Mouse (Mus musculus): ENCODE data around the gene Socs5. TPM values are rescaled to one million over a fixed set of nuclear protein-coding genes. Genes with fewer than 3 reads are reported as not detected.

Gene Socs5
- polyA plus RNA-seq, 1 experiment from 2014 or later = 15.6 TPM

DNA sequence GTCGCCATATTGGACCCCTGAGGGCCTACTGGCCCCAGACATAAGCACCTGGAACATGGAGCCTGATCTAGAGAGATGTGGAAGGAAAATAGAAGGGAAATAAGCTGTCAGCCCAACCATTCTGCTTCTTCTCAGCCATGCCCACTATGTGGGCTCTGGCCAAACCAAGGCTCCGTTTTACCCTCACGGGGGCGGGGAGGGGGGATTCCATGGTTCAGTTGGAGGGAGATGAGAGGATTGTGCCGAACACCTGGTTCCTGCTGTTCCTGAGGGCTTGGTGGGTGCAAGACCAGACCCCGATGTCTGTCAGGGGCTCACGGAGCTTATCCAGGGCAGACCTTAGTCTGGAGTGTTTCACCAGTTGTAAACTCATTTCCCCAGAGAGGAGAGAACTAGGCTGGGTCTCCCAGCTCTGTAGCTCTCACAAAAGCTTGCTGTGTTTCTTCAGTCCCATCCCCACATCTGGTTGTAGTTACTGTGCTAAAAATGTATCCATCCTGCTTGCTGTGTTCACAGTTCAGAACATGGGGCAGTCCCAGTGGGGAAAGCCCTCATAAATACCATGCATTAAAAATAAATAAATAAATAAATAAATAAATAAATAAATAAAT, 56.9 kb downstream of the Socs5 start:
- no peak overlapping the region for H3K4me2 ChIP-seq (ENCODE audit: low read length)
- no peaks in the 10 kb centered on the region for H3K4me1 ChIP-seq (ENCODE audit: control insufficient read depth in 2 of 2, insufficient read depth in 2 of 2, low read length in 2 of 2)
- no peaks in the 10 kb centered on the region for H3K27me3 ChIP-seq (ENCODE audit: control insufficient read depth, insufficient read depth, low read length)
- no peak overlapping the region for H3K27ac ChIP-seq (replicated peaks in 1 of 2; ENCODE audit: control insufficient read depth in 1 of 2, insufficient read depth in 1 of 2, low read depth in 2 of 2, low read length in 2 of 2)
- H3K9me3 ChIP-seq (ENCODE audit: control insufficient read depth, low read length) = no peaks in the 10 kb centered on the region
- H3K4me3 ChIP-seq (ENCODE audit: control insufficient read depth in 1 of 2, insufficient read depth in 1 of 2, low read depth in 1 of 2, low read length in 2 of 2) = no peak overlapping the region
- ATAC-seq (ENCODE audit: insufficient number of reproducible peaks, insufficient read depth, low FRiP score, low read depth) = no peak
- WGBS = 79% methylated on average over 7 of the region's 7 CpGs
- H3K9ac ChIP-seq (ENCODE audit: low read length) = no peak overlapping the region
- H3K36me3 ChIP-seq (ENCODE audit: control insufficient read depth, insufficient read depth, low read length) = no peaks in the 10 kb centered on the region

- H3K9ac ChIP-seq (ENCODE audit: low read length) = no peak overlapping the region
- H3K4me1 ChIP-seq (ENCODE audit: control insufficient read depth in 2 of 2, insufficient read depth in 2 of 2, low read length in 2 of 2) = no peaks in the 10 kb centered on the region
- no peak for ATAC-seq (ENCODE audit: insufficient number of reproducible peaks, insufficient read depth, low FRiP score, low read depth)
- WGBS = 86% methylated on average over 5 of the region's 5 CpGs
- H3K36me3 ChIP-seq (ENCODE audit: control insufficient read depth, insufficient read depth, low read length) = no peaks in the 10 kb centered on the region
- no peak overlapping the region for H3K27ac ChIP-seq (replicated peaks in 1 of 2; ENCODE audit: control insufficient read depth in 1 of 2, insufficient read depth in 1 of 2, low read depth in 2 of 2, low read length in 2 of 2)
- 0 out of 2 replicates have a peak, but pooled peaks cover 3% of the 10 kb centered on the region for H3K9me3 ChIP-seq (ENCODE audit: control insufficient read depth, low read length)
- H3K4me3 ChIP-seq (ENCODE audit: control insufficient read depth in 1 of 2, insufficient read depth in 1 of 2, low read depth in 1 of 2, low read length in 2 of 2) = no peak overlapping the region
- H3K27me3 ChIP-seq (ENCODE audit: control insufficient read depth, insufficient read depth, low read length) = no peaks in the 10 kb centered on the region
- H3K4me2 ChIP-seq (ENCODE audit: low read length) = no peak overlapping the region
These were observed 59.9 kb downstream of the Socs5 start for GRCm38 (mm10) chr17:87167407-87167806.

DNA sequence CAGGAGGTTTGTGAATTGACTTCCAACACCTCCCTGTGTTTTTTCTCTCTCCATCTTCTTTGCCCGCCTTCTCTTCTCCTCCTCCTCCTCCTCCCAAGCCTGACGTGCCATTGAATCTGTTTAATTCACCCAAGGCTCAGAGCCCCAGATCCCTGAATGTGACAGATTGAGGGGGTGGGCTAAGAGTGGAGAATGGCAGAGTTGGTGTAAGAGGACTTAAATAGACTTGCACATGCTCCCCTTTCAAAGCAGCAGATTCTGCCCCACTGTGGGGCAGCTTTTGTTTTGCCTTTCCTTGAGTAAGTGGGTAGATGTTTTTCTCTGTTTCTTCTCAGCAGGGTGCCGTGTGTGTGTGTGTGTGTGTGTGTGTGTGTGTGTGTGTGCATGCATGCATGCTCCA, 61.6 kb downstream of the Socs5 start:
- Histone ChIP-seq H3K36me3 (ENCODE audit: control insufficient read depth, insufficient read depth, low read length) (no peaks in the 10 kb centered on the region), H3K27me3 (ENCODE audit: control insufficient read depth, insufficient read depth, low read length) (no peaks in the 10 kb centered on the region), H3K9me3 (ENCODE audit: control insufficient read depth, low read length) (peaks cover 12% of the 10 kb centered on the region), H3K4me1 (ENCODE audit: control insufficient read depth in 2 of 2, insufficient read depth in 2 of 2, low read length in 2 of 2) (no peaks in the 10 kb centered on the region), H3K4me2 (ENCODE audit: low read length) (no peak overlapping the region), H3K4me3 (ENCODE audit: control insufficient read depth in 1 of 2, insufficient read depth in 1 of 2, low read depth in 1 of 2, low read length in 2 of 2) (no peak overlapping the region), H3K9ac (ENCODE audit: low read length) (no peak overlapping the region), H3K27ac (replicated peaks in 1 of 2; ENCODE audit: control insufficient read depth in 1 of 2, insufficient read depth in 1 of 2, low read depth in 2 of 2, low read length in 2 of 2) (no peak overlapping the region)
- ATAC-seq (ENCODE audit: insufficient number of reproducible peaks, insufficient read depth, low FRiP score, low read depth) = no peak
- 66% methylated on average over 3 of the region's 3 CpGs for WGBS

GRCm38 (mm10) chr17:87170364-87170763, 62.9 kb downstream of the Socs5 start:
- no peak overlapping the region for H3K27ac ChIP-seq (replicated peaks in 1 of 2; ENCODE audit: control insufficient read depth in 1 of 2, insufficient read depth in 1 of 2, low read depth in 2 of 2, low read length in 2 of 2)
- H3K27me3 ChIP-seq (ENCODE audit: control insufficient read depth, insufficient read depth, low read length) = no peaks in the 10 kb centered on the region
- H3K9me3 ChIP-seq (ENCODE audit: control insufficient read depth, low read length) = peaks cover 12% of the 10 kb centered on the region
- H3K4me1 ChIP-seq (ENCODE audit: control insufficient read depth in 2 of 2, insufficient read depth in 2 of 2, low read length in 2 of 2) = peaks cover under 1 to 8% of the 10 kb centered on the region in 2 experiments; a peak in 2 of 4 replicates
- no peaks in the 10 kb centered on the region for H3K36me3 ChIP-seq (ENCODE audit: control insufficient read depth, insufficient read depth, low read length)
- WGBS = 51% methylated on average over 5 of the region's 5 CpGs
- no peak overlapping the region for H3K4me2 ChIP-seq (ENCODE audit: low read length)
- H3K9ac ChIP-seq (ENCODE audit: low read length) = no peak overlapping the region
- no peak overlapping the region for H3K4me3 ChIP-seq (ENCODE audit: control insufficient read depth in 1 of 2, insufficient read depth in 1 of 2, low read depth in 1 of 2, low read length in 2 of 2)
- no peak for ATAC-seq (ENCODE audit: insufficient number of reproducible peaks, insufficient read depth, low FRiP score, low read depth)

- ATAC-seq (ENCODE audit: insufficient number of reproducible peaks, insufficient read depth, low FRiP score, low read depth) = no peak
- Histone ChIP-seq H3K9me3 (ENCODE audit: control insufficient read depth, low read length) (peaks cover 12% of the 10 kb centered on the region), H3K4me1 (ENCODE audit: control insufficient read depth in 2 of 2, insufficient read depth in 2 of 2, low read length in 2 of 2) (peaks cover 16 to 22% of the 10 kb centered on the region in 2 experiments), H3K4me3 (ENCODE audit: control insufficient read depth in 1 of 2, insufficient read depth in 1 of 2, low read depth in 1 of 2, low read length in 2 of 2) (no peak overlapping the region), H3K27ac (replicated peaks in 1 of 2; ENCODE audit: control insufficient read depth in 1 of 2, insufficient read depth in 1 of 2, low read depth in 2 of 2, low read length in 2 of 2) (no peak overlapping the region), H3K9ac (ENCODE audit: low read length) (no peak overlapping the region), H3K27me3 (ENCODE audit: control insufficient read depth, insufficient read depth, low read length) (no peaks in the 10 kb centered on the region), H3K36me3 (ENCODE audit: control insufficient read depth, insufficient read depth, low read length) (no peaks in the 10 kb centered on the region), H3K4me2 (ENCODE audit: low read length) (no peak overlapping the region)
- 72% methylated on average over 3 of the region's 3 CpGs for WGBS
These were observed 64.6 kb downstream of the Socs5 start for GRCm38 (mm10) chr17:87172031-87172430.

DNA sequence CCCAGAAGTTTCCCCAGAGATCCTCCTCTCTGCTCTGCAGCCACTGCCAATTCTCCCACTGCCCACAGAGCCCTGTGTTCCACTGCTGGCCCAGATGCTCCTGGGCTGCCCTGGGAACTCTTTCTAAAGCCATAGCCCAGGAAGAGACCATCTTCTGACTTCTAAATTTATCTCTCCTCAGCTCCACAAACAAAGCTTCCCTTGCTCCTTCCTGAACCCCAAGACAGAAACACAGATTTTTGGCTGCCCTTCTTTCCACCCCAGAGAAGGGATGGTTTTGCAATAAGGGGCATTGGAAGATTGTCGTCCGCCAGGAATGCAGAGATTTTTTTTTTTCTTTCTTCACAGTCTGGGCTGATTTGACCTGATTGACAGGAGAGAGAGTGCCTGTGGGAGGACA, 66.5 kb downstream of the Socs5 start:
- Histone ChIP-seq H3K9me3 (ENCODE audit: control insufficient read depth, low read length) (peaks cover 12% of the 10 kb centered on the region), H3K27me3 (ENCODE audit: control insufficient read depth, insufficient read depth, low read length) (no peaks in the 10 kb centered on the region), H3K4me1 (ENCODE audit: control insufficient read depth in 2 of 2, insufficient read depth in 2 of 2, low read length in 2 of 2) (peaks cover 27 to 33% of the 10 kb centered on the region in 2 experiments), H3K4me2 (ENCODE audit: low read length) (no peak overlapping the region), H3K4me3 (ENCODE audit: control insufficient read depth in 1 of 2, insufficient read depth in 1 of 2, low read depth in 1 of 2, low read length in 2 of 2) (no peak overlapping the region), H3K36me3 (ENCODE audit: control insufficient read depth, insufficient read depth, low read length) (no peaks in the 10 kb centered on the region), H3K9ac (ENCODE audit: low read length) (no peak overlapping the region), H3K27ac (replicated peaks in 1 of 2; ENCODE audit: control insufficient read depth in 1 of 2, insufficient read depth in 1 of 2, low read depth in 2 of 2, low read length in 2 of 2) (peak overlapping the region; percentile 23 to 51; a peak in 2 of 4 replicates)
- ATAC-seq (ENCODE audit: insufficient number of reproducible peaks, insufficient read depth, low FRiP score, low read depth) = no peak
- WGBS = 53% methylated on average over 2 of the region's 2 CpGs

DNA sequence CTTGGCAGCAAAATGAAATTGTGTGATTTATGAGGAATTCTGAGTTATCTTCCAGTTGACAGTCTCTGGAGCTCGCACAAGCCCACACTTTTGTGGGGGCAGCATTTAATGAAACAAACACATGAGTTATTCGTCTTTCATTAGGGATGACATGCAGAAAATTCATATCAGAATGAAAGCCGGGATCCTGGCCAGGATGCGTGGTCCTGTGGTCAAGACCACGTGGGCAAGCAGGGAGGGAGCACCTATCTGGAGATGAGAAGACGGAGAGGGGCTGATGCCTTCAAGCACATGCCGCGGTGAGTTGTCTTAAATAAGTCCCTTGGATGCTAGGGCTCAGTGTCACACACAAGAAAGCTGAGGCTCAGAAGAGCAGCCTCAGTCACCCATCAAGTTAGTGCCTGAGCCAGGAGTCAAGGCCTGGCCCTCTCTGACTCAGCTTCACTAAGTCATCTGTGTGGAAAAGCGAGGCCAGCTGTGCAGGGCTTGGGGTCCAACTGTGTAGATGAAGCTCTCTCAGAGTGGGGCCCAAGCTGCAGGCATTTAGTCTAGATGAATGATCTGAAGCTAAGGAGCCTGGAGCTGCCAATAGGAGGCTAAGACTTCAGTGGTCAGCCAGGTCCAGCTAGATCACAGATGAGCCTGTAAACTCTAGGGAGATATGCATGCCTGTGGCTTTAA, 67.3 kb downstream of the Socs5 start:
- Histone ChIP-seq H3K9me3 (ENCODE audit: control insufficient read depth, low read length) (peaks cover 12% of the 10 kb centered on the region), H3K4me3 (ENCODE audit: control insufficient read depth in 1 of 2, insufficient read depth in 1 of 2, low read depth in 1 of 2, low read length in 2 of 2) (no peak overlapping the region), H3K4me2 (ENCODE audit: low read length) (no peak overlapping the region), H3K4me1 (ENCODE audit: control insufficient read depth in 2 of 2, insufficient read depth in 2 of 2, low read length in 2 of 2) (peaks cover 35 to 37% of the 10 kb centered on the region in 2 experiments), H3K36me3 (ENCODE audit: control insufficient read depth, insufficient read depth, low read length) (no peaks in the 10 kb centered on the region), H3K9ac (ENCODE audit: low read length) (no peak overlapping the region), H3K27me3 (ENCODE audit: control insufficient read depth, insufficient read depth, low read length) (no peaks in the 10 kb centered on the region), H3K27ac (replicated peaks in 1 of 2; ENCODE audit: control insufficient read depth in 1 of 2, insufficient read depth in 1 of 2, low read depth in 2 of 2, low read length in 2 of 2) (peak overlapping the region; percentile 51 to 64; a peak in 2 of 4 replicates)
- ATAC-seq (ENCODE audit: insufficient number of reproducible peaks, insufficient read depth, low FRiP score, low read depth) = no peak
- WGBS = 81% methylated on average over 9 of the region's 9 CpGs

Measured in heart, embryonic 14.5 days (tissue).